Mouse (Mus musculus) midbrain, embryonic 12.5 days (tissue): ENCODE measurements around the gene Tfap2b. TPM values are rescaled to one million over a fixed set of nuclear protein-coding genes. Genes with fewer than 3 reads are reported as not detected.

Experiments used
- ATAC-seq: fragments of 200-750 bp; cut with Nextera tagmentation; 2 replicates; pipeline ENCODE4 v1.8.0; 2017; ENCODE audit warnings: low read depth, moderate TSS enrichment, moderate library complexity; ENCODE audit not compliant: low FRiP score
- H3K27ac ChIP-seq: fragments of 300-500 bp; sonication (generic); replicated peaks from 2 replicates; pipeline ENCODE4 v1.5.1; 2016; ENCODE audit warnings: mild to moderate bottlenecking
- H3K27me3 ChIP-seq: fragments of 300-500 bp; sonication (generic); 2 replicates; pipeline ENCODE4 v1.6.1; 2016; ENCODE audit warnings: mild to moderate bottlenecking
- H3K36me3 ChIP-seq: fragments of 300-500 bp; sonication (generic); 2 replicates; pipeline ENCODE4 v1.6.1; 2016
- H3K4me1 ChIP-seq: fragments of 300-500 bp; sonication (generic); 2 replicates; pipeline ENCODE4 v1.6.1; 2016
- H3K4me2 ChIP-seq: fragments of 300-500 bp; sonication (generic); replicated peaks from 2 replicates; pipeline ENCODE4 v1.6.1; 2016; ENCODE audit warnings: mild to moderate bottlenecking, moderate library complexity
- H3K4me3 ChIP-seq: fragments of 300-500 bp; sonication (generic); 2 replicates; pipeline ENCODE4 v1.5.1; 2016; ENCODE audit warnings: mild to moderate bottlenecking
- H3K9ac ChIP-seq: fragments of 300-500 bp; sonication (generic); replicated peaks from 2 replicates; pipeline ENCODE4 v1.6.1; 2016; ENCODE audit warnings: mild to moderate bottlenecking, moderate library complexity
- H3K9me3 ChIP-seq: fragments of 300-500 bp; sonication (generic); 2 replicates; pipeline ENCODE4 v1.6.1; 2016; ENCODE audit warnings: mild to moderate bottlenecking
- WGBS: fragments of 180-500 bp; shearing (Covaris S2); methylation state at CpG from one replicate; pipeline ENCODE4 v1.1.7; 2016; 5-methylcytosine and 5-hydroxymethylcytosine counted together
- polyA plus RNA-seq: library from polyadenylated mRNA; unstranded; fragments of >200 nt; fragmentation: Nextera tagmentation; extraction: Ambion mirVana; gene quantifications from 2 replicates; pipeline ENCODE4 v1.2.1, GENCODE M21; 2016

Gene Tfap2b
- polyA plus RNA-seq, result 93.3 and 100 TPM in 2 replicates

- Histone ChIP-seq H3K4me1 (0 out of 2 replicates have a peak, but pooled peaks cover 3% of the 10 kb centered on the region), H3K27ac (peak within 1 kb of the TSS; percentile 76), H3K9ac (peak within 1 kb of the TSS; percentile 58), H3K4me2 (peak within 1 kb of the TSS; percentile 31), H3K4me3 (peak within 1 kb of the TSS; percentile 40), H3K9me3 (no peaks in the 10 kb centered on the region), H3K27me3 (peaks cover 67% of the 10 kb centered on the region), H3K36me3 (no peaks in the 10 kb centered on the region)
- WGBS, result under 1% methylated on average over 26 of the region's 26 CpGs
- ATAC-seq, result 0 out of 2 replicates have a peak, but pooled peaks have one; percentile 36
Observed at GRCm38 (mm10) chr1:19208641-19209358, at the start of gene Tfap2b. TSS of gene Tfap2b (plus strand) at chr1:19208914.

GRCm38 (mm10) chr1:19178742-19179397, 29.8 kb upstream of the Tfap2b start:
- no peak overlapping the region for H3K27ac ChIP-seq
- no peak overlapping the region for H3K9ac ChIP-seq
- H3K27me3 ChIP-seq, result no peaks in the 10 kb centered on the region
- no peak overlapping the region for H3K4me3 ChIP-seq
- no peaks in the 10 kb centered on the region for H3K9me3 ChIP-seq
- WGBS, result 9% methylated on average over 4 of the region's 4 CpGs
- H3K4me2 ChIP-seq, result no peak overlapping the region
- H3K36me3 ChIP-seq, result no peaks in the 10 kb centered on the region
- H3K4me1 ChIP-seq, result no peaks in the 10 kb centered on the region
- ATAC-seq, result peak; percentile 70

- peaks cover 42% of the 10 kb centered on the region for H3K27me3 ChIP-seq
- H3K4me1 ChIP-seq, result 0 out of 2 replicates have a peak, but pooled peaks cover 3% of the 10 kb centered on the region
- H3K4me3 ChIP-seq, result peak overlapping the region; percentile 28
- no peak overlapping the region for H3K27ac ChIP-seq
- H3K9me3 ChIP-seq, result no peaks in the 10 kb centered on the region
- H3K9ac ChIP-seq, result no peak overlapping the region
- peak overlapping the region; percentile 48 for H3K4me2 ChIP-seq
- H3K36me3 ChIP-seq, result no peaks in the 10 kb centered on the region
- ATAC-seq, result peak; percentile 38; the same call in 1 of the 2 replicates
- 3% methylated on average over 12 of the region's 12 CpGs for WGBS
Observed at GRCm38 (mm10) chr1:19205649-19206048, 3.1 kb upstream of the Tfap2b start.

- no peak overlapping the region for H3K27ac ChIP-seq
- no peaks in the 10 kb centered on the region for H3K36me3 ChIP-seq
- no peak overlapping the region for H3K4me3 ChIP-seq
- WGBS, result under 1% methylated on average over 7 of the region's 7 CpGs
- no peak overlapping the region for H3K4me2 ChIP-seq
- H3K4me1 ChIP-seq, result 0 out of 2 replicates have a peak, but pooled peaks cover 3% of the 10 kb centered on the region
- no peaks in the 10 kb centered on the region for H3K9me3 ChIP-seq
- peaks cover 48% of the 10 kb centered on the region for H3K27me3 ChIP-seq
- H3K9ac ChIP-seq, result no peak overlapping the region
- ATAC-seq, result peak; percentile 31; the same call in 1 of the 2 replicates
Observed at GRCm38 (mm10) chr1:19206194-19206593, 2.5 kb upstream of the Tfap2b start.

GRCm38 (mm10) chr1:19207611-19208010, 1.1 kb upstream of the Tfap2b start:
- Histone ChIP-seq H3K9ac (no peak overlapping the region), H3K27me3 (peaks cover 59% of the 10 kb centered on the region), H3K27ac (no peak overlapping the region; the same call in 1 of the 2 replicates), H3K36me3 (no peaks in the 10 kb centered on the region), H3K4me2 (no peak overlapping the region), H3K4me1 (0 out of 2 replicates have a peak, but pooled peaks cover 3% of the 10 kb centered on the region), H3K4me3 (no peak overlapping the region), H3K9me3 (no peaks in the 10 kb centered on the region)
- 3% methylated on average over 4 of the region's 4 CpGs for WGBS
- no peak for ATAC-seq

GRCm38 (mm10) chr1:19209359-19209745, 638 bp downstream of the Tfap2b start:
- Histone ChIP-seq H3K27ac (peak overlapping the region; percentile 76), H3K36me3 (no peaks in the 10 kb centered on the region), H3K9me3 (no peaks in the 10 kb centered on the region), H3K4me1 (0 out of 2 replicates have a peak, but pooled peaks cover 3% of the 10 kb centered on the region), H3K4me2 (peak overlapping the region; percentile 31; the same call in 1 of the 2 replicates), H3K27me3 (peaks cover 73% of the 10 kb centered on the region), H3K9ac (no peak overlapping the region; the same call in none of the 2 replicates), H3K4me3 (peak overlapping the region; percentile 40)
- ATAC-seq, result no peak
- 0% methylated on average over 10 of the region's 10 CpGs for WGBS

GRCm38 (mm10) chr1:19209776-19210175, 1.1 kb downstream of the Tfap2b start:
- WGBS, result under 1% methylated on average over 31 of the region's 31 CpGs
- peak overlapping the region; percentile 40 for H3K4me3 ChIP-seq
- peak; percentile 45; the same call in 1 of the 2 replicates for ATAC-seq
- 0 out of 2 replicates have a peak, but pooled peaks cover 3% of the 10 kb centered on the region for H3K4me1 ChIP-seq
- no peaks in the 10 kb centered on the region for H3K36me3 ChIP-seq
- peak overlapping the region; percentile 58 for H3K9ac ChIP-seq
- peak overlapping the region; percentile 31 for H3K4me2 ChIP-seq
- H3K27me3 ChIP-seq, result peaks cover 73% of the 10 kb centered on the region
- H3K27ac ChIP-seq, result peak overlapping the region; percentile 76
- no peaks in the 10 kb centered on the region for H3K9me3 ChIP-seq

GRCm38 (mm10) chr1:19210215-19211032, 1.7 kb downstream of the Tfap2b start:
- peak overlapping the region; percentile 31; the same call in 1 of the 2 replicates for H3K4me2 ChIP-seq
- peak; percentile 35; the same call in 1 of the 2 replicates for ATAC-seq
- H3K9ac ChIP-seq, result peak overlapping the region; percentile 58
- peaks cover 78% of the 10 kb centered on the region for H3K27me3 ChIP-seq
- H3K9me3 ChIP-seq, result no peaks in the 10 kb centered on the region
- H3K36me3 ChIP-seq, result no peaks in the 10 kb centered on the region
- H3K27ac ChIP-seq, result peak overlapping the region; percentile 76
- H3K4me1 ChIP-seq, result 0 out of 2 replicates have a peak, but pooled peaks cover 3% of the 10 kb centered on the region
- under 1% methylated on average over 29 of the region's 30 CpGs for WGBS
- peak overlapping the region; percentile 40 for H3K4me3 ChIP-seq

- H3K9me3 ChIP-seq, result no peaks in the 10 kb centered on the region
- WGBS, result 0% methylated on average over 8 of the region's 8 CpGs
- peaks cover 80% of the 10 kb centered on the region for H3K27me3 ChIP-seq
- ATAC-seq, result no peak
- 0 out of 2 replicates have a peak, but pooled peaks cover 3% of the 10 kb centered on the region for H3K4me1 ChIP-seq
- peak overlapping the region; percentile 58; the same call in 1 of the 2 replicates for H3K9ac ChIP-seq
- peak overlapping the region; percentile 40 for H3K4me3 ChIP-seq
- H3K4me2 ChIP-seq, result no peak overlapping the region
- no peaks in the 10 kb centered on the region for H3K36me3 ChIP-seq
- H3K27ac ChIP-seq, result peak overlapping the region; percentile 76
Observed at GRCm38 (mm10) chr1:19211033-19211405, 2.3 kb downstream of the Tfap2b start.

GRCm38 (mm10) chr1:19211546-19212154, 2.9 kb downstream of the Tfap2b start:
- peak; percentile 38; the same call in 1 of the 2 replicates for ATAC-seq
- H3K27ac ChIP-seq, result peak overlapping the region; percentile 49
- H3K36me3 ChIP-seq, result no peaks in the 10 kb centered on the region
- 0 out of 2 replicates have a peak, but pooled peaks cover 3% of the 10 kb centered on the region for H3K4me1 ChIP-seq
- WGBS, result under 1% methylated on average over 15 of the region's 15 CpGs
- no peak overlapping the region for H3K4me2 ChIP-seq
- H3K9ac ChIP-seq, result 0 out of 2 replicates have a peak overlapping the region, but pooled peaks have one; percentile 24
- no peaks in the 10 kb centered on the region for H3K9me3 ChIP-seq
- H3K27me3 ChIP-seq, result peaks cover 86% of the 10 kb centered on the region
- H3K4me3 ChIP-seq, result peak overlapping the region; percentile 40

- Histone ChIP-seq H3K27ac (no peak overlapping the region; the same call in 1 of the 2 replicates), H3K27me3 (peaks cover 89% of the 10 kb centered on the region), H3K36me3 (no peaks in the 10 kb centered on the region), H3K9me3 (no peaks in the 10 kb centered on the region), H3K4me3 (peak overlapping the region; percentile 40), H3K4me1 (peaks cover 3% of the 10 kb centered on the region; the same call in 1 of the 2 replicates), H3K4me2 (no peak overlapping the region), H3K9ac (peak overlapping the region; percentile 4; the same call in 1 of the 2 replicates)
- ATAC-seq, result no peak
- 0% methylated on average over 4 of the region's 4 CpGs for WGBS
Observed at GRCm38 (mm10) chr1:19212691-19213090, 4.0 kb downstream of the Tfap2b start.
